Mouse (Mus musculus) brown adipose tissue, adult 24 weeks (tissue): ENCODE measurements around the gene Gm5795. TPM values are rescaled to one million over a fixed set of nuclear protein-coding genes. Genes with fewer than 3 reads are reported as not detected.
"Not testable (repeated sequence)": the region's sequence is repeated elsewhere in the genome, so short reads cannot be mapped to it uniquely, and the experiment has no call there.

ENCODE experiments used
- H3K27ac ChIP-seq: fragments of 200-500 bp; replicated peaks from 2 replicates; pipeline ENCODE4 v1.5.1; 2012; ENCODE audit warnings: low read depth, mild to moderate bottlenecking, low read length
- H3K4me1 ChIP-seq: fragments of 200-500 bp; 2 replicates; pipeline ENCODE4 v1.6.1; 2012; ENCODE audit warnings: low read length, mixed read lengths; ENCODE audit not compliant: control insufficient read depth, insufficient read depth, insufficient read length
- H3K4me3 ChIP-seq: fragments of 200-500 bp; 2 replicates; pipeline ENCODE4 v1.5.1; 2012; ENCODE audit warnings: low read depth, mild to moderate bottlenecking, low read length, moderate library complexity; ENCODE audit not compliant: insufficient read depth
- polyA plus RNA-seq: library from polyadenylated mRNA; stranded (reverse); fragments of >200 nt; gene quantifications from 2 replicates; pipeline ENCODE4 v1.2.4, GENCODE M21; 2012; ENCODE audit not compliant: missing spikeins, insufficient read depth, insufficient read length

The Gm5795 gene
- polyA plus RNA-seq, result not detected in 2 replicates

DNA sequence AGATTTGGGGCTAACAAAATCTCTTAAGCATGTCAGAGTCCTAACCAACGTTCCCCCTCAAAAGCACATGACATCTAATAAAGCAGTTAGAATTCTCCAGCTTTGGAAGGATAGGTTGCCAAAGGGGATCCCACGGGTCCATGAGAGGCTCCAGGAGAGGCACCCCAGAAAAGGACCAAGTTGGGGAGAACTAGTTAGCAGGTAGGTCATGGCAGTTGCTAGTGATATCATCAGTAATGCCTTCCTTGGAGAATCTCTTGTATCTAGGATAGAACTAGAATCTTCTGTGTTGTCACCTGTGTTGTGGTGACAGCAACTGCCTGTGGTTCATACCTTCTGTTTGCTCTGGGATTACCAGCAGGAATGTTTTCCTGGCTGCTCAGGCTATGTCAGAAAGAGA lies at the start of gene Gm5795:
Gm5795 (plus strand) TSS at position 301 of the 400 bp plus-strand sequence.
- H3K27ac ChIP-seq, H3K4me1 ChIP-seq, H3K4me3 ChIP-seq: not testable (repeated sequence)

DNA sequence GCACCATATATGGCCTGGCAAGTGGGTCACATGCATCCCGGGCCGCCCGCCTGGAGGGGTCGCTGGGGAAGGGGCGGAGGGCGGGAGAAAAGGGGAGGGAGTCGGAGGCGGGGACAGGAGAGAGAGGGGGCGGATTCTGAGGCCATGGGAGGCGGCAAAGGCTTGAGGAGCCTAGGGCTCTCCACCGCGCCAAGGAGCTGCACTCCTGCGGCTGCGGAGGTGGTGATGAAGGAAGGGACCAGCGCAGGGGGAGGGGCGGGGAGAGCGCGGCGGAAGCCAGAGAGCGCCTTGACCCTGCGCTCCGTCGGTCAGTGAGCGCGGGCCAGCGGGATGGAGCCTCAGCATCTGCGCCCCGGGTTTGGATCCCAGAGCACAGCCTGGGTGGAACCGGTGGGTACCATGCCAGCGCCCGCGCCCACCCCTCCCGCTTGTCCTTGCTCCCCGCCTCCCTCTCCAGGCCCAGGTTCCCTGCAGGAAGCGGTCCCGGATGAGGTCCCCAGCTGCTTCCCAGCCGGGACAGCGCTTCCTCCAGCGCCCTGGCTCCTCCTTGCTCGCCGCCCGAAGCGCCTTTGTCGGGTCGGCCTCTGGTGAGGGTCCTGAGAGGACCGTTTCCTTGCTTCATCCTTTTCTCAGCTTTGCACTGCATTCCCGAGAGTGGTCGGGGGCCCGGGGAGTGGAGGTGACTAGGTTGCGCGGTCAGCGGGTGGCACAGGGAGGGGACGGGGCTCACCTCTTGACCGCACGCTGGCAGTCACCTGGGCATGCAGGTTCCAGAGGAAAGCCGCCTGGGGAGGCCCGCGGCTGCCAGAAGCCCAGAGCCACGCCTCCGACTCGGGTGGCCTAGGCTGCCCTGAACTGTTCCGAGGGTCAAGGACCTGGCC lies 20.5 kb downstream of the Gm5795 start, which contains the start of gene D830030K20Rik:
D830030K20Rik (plus strand) TSS at position 217 of the 881 bp plus-strand sequence.
- H3K27ac ChIP-seq, result peak within 1 kb of the TSS; percentile 33; the same call in 1 of the 2 replicates
- peak within 1 kb of the TSS; percentile 56 for H3K4me3 ChIP-seq
- not testable (repeated sequence) for H3K4me1 ChIP-seq

DNA sequence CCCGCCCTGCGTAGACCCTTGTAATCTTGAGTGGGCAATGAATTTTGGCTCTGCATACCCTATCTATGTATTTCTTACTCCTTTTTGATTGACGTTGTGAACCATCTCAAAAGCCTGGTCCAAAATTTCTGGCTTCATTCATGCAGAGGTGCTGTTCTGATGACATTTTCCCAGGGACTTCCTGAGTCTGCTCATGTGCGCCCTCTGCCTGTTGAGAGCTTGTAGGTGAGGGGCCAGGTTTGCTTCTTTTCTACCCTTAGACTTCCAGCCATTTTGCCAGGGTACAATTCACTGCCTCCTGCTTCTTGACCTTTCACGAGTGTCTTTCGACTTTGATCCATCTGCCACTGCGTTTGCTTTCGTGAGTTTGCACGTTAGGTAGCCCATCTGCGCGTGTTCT lies 21.3 kb downstream of the Gm5795 start:
- not testable (repeated sequence) for H3K4me3 ChIP-seq, H3K27ac ChIP-seq, H3K4me1 ChIP-seq

Other genes starting within 250 kb of the Gm5795 start
- gene Gm2888, start 158.3 kb upstream of the Gm5795 start, polyA plus RNA-seq, result not detected in 2 replicates
- not detected in 2 replicates for gene Gm2897, start 139.0 kb upstream of the Gm5795 start, polyA plus RNA-seq
- gene Gm10340, start 54.3 kb upstream of the Gm5795 start, polyA plus RNA-seq, result not detected in 2 replicates
- not detected in 2 replicates for gene D830030K20Rik, start 20.2 kb downstream of the Gm5795 start, polyA plus RNA-seq
- gene Gm2956, start 144.4 kb downstream of the Gm5795 start, polyA plus RNA-seq, result not detected in 2 replicates
- gene Gm10413, start 206.8 kb downstream of the Gm5795 start, polyA plus RNA-seq, result not detected in 2 replicates
- not detected in 2 replicates for gene Gm10409, start 224.4 kb downstream of the Gm5795 start, polyA plus RNA-seq
- not detected in 2 replicates for gene Gm3005, start 239.8 kb downstream of the Gm5795 start, polyA plus RNA-seq